Mouse (Mus musculus) thymus, postnatal 14 days (tissue): Measurements from ENCODE around the gene Cct2.
"Not testable (repeated sequence)": the region's sequence is repeated elsewhere in the genome, so short reads cannot be mapped to it uniquely, and the experiment has no call there.

Experiments used
- DNase-seq: peaks from one replicate; pipeline ENCODE4 v3.0.0; 2021

The Cct2 gene

DNA sequence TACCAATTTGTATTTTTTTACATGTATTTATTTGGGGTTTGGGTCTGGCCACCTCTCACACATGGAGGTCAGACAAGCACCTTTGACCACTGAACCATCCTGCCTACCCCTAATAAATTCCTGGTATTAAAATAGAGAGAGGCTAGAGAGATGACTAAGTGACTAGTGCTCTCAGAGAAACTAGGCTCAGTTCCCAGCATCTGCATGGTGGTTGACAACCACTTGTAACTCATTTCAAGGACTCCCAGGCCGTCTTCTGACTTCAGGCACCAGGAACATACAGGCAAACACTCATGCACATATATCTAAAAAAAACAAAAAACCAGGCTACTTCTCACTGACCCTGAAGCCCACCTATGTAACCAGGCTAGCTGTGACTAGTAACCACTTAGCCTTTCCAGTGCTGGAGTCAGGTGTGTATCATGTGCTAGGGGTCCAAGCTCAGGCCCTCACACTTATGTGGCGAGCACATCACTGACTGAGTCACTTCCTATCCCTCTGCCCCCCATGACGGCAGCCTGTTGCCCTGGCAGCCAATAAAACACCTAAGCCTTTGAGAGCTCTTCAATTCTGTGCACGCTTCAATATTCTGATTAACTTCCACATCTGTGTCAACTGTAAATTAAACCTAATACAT lies 13.5 kb downstream of the Cct2 start:
- no peak for DNase-seq

DNA sequence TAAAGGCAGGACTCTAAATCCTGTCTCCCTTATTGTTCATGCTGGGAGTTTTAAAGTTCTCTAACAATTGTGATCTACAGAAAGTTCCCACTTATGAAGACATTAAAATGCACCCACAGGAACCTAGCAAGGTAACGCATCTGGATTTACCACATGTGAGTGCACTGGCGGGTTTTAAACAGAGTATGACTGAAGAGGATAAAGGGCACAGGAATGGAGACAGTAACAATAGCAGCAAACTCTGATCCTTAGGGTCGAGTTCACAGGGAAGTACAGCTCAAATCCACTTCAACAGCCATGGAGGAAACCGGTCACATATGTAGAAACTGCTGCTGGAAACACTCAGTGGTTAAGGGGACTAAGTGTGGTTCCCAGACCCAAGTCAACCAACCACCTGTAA lies 14.4 kb downstream of the Cct2 start:
- DNase-seq: no peak

DNA sequence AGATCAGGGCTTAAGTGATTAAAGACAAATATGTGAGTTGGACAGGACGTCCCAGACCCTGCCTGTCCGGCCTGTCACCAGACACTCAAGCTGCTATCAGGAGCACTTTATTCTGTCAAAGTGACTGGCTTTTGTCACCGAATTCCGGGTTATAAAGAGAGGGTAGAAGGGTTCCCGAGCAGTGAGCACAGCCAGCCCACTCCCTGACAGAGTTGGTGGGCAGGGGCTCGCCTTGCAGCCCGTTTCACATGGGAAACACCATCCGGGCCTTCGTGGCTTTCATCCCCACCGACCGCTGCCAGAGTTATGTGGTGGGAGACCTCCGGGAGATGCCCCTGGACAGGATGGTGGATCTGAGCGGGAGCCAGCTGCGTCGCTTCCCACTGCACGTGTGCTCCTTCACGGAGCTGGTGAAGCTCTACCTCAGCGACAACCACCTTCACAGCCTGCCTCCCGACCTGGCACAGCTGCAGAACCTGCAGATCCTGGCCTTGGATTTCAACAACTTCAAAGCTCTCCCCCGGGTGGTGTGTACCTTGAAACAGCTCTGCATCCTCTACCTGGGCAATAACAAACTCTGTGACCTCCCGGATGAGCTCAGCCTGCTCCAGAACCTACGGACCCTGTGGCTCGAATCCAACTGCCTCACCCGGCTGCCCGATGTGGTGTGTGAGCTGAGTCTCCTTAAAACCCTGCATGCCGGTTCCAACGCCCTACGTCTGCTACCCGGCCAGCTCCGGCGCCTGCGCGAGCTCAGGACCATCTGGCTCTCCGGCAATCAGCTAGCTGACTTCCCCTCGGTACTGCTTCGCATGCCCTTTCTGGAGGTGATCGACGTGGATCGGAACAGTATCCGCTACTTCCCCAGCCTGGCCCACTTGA lies 18.2 kb downstream of the Cct2 start, which contains the start of gene Lrrc10:
Gene Lrrc10 (plus strand): TSS at position 167 of the 882 bp plus-strand sequence.
- DNase-seq: no peak

DNA sequence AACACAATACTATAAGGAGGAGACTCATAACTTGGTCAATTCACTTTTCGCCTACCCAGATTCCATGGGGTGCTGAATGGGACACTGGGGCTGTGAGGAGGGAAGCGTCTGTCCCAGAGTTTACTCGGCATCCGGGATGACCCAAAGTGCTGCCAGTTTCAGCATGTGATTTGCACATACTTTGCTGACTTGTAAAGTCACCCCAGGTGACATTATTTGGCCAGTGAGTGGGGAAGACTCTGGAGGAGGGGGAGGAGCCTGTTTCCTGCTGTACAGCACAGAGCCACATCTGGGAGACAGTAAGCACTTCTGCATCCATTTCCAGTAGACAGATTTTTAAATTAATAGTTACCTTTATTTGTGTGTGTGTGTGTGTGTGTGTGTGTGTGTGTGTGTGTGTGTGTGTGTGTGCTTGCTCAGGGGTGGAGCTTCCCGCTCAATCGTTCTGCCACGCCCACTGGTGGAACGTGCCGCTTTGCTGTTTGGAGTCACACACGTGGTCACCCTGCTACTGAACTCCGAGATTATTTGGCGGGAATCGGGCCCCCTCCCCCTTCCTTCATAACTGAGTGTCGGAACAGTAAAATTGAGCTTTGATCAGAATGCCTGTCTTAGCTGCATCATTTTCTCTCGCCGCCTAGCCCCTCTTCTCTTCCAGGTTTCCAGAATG lies 20.0 kb downstream of the Cct2 start:
- DNase-seq: not testable (repeated sequence)

DNA sequence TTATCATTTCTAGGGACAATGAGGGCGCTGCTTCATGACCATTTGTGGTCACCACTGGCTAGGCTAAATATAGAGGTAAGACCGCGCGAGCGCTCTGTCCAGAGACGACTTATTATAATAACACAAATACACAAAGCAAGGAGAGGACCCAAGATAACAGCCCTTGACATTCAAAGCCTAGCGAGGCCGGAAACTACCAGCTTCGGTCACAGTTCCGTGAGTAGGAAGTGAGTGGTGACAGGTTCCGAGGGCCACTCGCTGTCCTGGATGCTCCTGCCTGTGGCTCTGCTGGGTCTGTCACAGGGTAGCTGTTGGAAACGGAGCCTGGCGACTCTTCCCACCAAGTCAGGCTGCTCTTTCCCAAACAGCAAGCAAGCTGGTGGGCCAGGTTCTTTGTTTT lies 21.3 kb downstream of the Cct2 start:
- no peak for DNase-seq

DNA sequence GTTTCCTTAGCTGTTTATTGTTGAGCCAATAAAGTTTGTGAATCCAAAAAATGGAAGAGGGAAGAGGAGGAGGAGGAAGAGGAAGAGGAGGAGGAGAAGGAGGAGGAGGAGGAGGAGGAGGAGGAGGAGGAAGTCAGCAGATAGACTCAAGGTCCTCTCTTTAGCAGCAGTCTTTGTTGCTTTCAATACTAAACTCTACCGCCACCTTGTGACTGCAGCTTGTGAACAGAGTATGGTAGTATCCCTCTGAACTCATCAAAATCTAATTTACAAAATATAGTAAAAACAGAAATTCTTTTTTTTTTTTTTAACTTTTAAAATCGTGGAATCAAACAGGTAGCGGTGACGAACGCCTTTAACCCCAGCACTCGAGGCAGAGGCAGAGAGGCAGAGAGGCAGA lies 23.3 kb downstream of the Cct2 start:
- no peak for DNase-seq

DNA sequence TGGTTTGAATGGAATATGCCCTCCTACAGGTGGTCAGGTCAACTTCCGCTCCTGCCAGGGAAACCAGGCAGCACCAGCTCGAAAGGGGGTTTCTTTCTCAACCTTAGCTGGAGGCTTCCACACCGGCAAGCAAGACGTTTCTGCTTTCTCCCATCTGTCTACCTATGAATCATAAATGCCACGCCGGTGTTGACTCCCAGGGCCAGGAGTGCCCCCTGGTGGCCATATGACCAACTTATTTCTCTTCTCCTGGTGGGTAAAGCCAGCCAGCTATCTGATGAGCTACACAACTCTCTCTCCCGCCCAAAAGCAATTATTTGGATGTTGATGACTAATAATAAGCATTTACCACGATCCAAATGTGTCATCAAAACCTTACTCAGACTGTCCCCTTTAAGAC lies 29.8 kb downstream of the Cct2 start:
- peak; percentile 82 for DNase-seq

DNA sequence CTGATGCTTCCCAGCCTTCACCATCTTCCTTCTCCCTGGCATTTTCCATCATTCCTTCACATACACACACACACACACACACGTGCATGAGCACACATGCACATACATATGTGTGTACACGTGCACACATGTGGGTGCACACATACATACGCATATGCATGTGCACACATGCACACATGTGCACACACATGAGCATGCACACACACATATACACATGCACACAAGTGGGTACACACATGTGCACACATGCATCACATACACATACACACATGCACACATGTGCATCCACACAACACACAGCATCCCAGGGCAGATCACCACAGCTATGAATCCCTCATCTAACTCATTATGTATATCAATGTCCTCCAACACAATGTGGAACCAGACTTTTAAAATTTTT lies 32.5 kb downstream of the Cct2 start:
- DNase-seq: no peak

DNA sequence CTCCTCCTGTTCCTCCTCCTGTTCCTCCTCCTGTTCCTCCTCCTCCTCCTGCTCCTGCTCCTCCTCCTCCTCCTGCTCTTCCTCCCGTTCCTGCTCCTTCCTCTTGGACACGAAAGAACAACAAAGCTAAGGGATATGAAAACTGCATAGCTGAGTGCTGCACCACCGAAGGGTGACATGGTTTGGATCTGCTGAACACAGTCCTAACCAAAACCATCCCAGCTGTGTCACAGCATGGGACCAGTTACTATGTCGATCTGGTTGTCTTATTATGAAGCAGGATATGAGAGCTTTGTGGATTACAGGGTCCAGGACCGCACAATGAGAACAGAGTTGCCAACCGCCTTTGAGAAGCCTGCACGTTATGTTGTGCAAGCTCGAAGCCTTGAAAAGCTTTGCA lies 37.4 kb downstream of the Cct2 start:
- DNase-seq: no peak

DNA sequence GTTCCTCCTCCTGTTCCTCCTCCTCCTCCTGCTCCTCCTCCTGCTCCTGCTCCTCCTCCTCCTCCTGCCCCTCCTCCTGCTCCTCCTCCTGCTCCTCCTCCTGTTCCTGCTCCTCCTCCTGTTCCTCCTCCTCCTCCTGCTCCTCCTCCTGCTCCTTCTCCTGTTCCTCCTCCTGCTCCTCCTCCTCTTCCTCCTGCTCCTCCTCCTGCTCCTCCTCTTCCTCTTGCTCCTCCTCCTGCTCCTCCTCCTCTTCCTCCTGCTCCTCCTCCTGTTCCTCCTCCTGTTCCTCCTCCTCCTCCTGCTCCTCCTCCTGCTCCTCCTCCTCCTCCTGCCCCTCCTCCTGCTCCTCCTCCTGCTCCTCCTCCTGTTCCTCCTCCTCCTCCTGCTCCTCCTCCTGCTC lies 37.8 kb downstream of the Cct2 start:
- not testable (repeated sequence) for DNase-seq

DNA sequence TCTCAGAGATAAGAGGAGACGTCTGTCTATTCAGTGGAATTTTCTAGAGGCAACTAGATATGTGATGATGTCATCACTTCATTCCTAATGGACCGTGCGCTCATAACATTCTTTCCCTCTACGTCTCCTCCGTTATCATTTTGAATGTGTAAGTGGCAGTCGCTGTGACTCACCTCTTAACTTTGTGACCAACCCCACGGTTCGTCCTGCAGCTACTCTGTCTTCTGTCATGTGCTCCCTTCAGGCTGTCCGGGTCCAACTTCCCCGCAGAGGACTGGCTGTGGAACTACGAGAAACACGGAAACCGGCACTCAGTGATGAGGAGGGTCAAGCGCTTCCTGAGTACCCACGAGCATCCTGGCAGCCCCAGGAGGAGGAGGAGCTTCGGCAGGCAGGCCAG lies 39.9 kb downstream of the Cct2 start:
- no peak for DNase-seq

DNA sequence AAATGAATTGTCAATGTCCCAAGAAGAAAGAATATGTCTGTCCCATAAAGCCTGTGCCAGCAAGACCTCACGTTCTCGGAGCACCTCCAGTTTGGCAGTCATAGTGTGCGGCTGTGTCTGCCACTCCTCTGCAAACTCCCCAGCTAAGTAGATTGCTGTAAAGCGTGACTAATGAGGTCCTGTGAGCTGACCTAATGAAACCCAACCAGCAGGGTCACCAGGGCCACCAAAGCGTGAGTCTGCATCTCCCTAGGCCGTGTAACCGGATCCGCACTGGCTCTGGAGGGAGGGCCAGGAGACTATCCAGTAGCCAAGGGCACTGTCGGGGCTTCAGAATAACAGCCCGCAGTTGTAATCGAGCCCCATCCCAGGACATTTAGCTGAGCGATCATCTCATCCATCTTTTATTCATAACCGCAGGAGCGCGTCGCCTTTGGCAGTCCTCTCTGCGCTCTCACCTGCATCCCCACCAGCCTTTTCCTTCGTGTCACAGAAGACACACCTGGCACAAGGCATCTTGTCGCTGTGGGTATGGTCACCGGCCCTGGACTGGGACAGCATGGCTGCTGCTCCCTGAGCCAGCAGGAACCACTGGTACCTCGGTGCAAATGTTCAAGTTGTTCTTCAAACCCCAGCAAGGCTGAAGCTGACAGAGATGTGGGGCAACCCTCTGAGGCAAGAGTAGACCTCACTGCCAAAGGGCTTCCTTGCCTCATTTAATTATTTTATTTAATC lies 42.4 kb downstream of the Cct2 start:
- DNase-seq: no peak

DNA sequence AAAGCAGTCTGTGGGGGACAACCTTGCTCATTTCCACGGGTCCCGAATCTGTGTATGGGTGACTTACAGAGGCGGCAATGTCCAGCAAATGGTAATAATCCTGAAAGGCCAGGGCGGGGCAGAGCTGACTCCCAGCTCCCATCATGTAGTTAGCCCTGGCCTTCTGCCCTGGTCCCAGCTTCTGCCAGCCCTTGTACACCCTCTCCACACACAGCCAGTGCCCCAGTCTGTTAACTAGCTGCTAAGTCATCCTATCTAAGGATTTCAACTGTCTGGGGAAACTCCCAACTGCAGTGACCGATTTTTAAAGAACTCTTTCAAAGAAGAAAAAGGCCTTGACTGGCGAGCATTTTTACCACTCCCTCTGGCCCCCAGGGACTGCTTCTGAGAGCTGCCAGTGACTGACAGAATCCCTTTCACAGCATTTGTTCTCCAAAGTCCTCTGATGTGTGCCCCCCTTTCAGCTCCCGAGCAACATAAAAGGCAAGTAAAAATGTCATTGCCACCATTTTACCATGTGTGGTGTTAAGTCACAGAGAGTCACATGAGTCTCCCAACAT lies 45.3 kb downstream of the Cct2 start:
- no peak for DNase-seq

DNA sequence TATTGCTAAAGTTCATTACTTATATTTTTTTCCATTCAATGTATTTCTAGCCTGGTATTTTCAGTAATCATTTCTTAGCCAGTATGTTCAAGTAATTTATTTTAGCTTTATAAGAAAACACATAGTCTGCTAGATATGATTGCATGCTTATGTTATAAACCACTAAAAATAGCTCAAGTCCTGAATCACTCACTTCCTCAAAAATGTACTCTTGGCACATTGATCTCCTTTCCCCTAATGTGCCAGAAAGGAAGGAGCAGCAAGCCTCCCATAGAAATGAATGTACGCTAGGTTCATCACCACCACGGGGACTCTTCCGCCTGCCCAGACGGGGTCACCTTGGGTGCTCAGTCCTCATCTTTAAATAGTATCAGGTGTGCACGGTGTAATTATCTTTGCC lies 49.0 kb downstream of the Cct2 start:
- no peak for DNase-seq

DNA sequence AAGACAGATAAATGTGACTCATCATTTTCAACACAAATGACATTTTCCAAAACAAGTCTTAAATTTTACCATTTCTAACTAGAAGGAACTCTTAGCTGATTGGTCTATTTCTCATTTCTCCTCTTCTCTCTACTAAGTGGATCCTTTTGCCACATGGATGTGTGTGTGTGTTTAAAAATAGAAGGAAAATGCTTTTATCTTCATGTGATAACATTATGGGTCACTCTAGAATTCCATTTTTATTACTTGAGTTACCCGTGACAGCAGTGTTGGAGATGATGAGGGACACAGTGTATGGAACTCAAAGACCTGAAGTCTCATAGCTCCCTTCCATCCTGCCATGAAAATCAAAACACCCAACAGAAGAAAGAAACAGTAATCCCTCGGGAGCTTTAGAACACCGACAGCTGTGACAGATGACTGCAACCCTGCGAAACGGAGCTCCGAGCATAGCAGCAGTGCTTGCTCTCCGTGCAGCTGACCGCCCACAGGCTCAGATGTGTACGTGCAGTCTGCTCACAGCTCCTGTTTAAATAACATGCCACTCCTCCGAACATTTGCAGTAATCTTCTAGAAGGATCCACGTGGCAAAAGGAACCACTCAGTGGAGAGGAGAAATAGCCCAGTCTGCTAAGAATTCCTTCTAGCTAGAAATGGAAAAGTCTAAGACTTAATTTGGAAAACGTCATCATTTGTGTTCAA lies 49.8 kb downstream of the Cct2 start:
- no peak for DNase-seq

DNA sequence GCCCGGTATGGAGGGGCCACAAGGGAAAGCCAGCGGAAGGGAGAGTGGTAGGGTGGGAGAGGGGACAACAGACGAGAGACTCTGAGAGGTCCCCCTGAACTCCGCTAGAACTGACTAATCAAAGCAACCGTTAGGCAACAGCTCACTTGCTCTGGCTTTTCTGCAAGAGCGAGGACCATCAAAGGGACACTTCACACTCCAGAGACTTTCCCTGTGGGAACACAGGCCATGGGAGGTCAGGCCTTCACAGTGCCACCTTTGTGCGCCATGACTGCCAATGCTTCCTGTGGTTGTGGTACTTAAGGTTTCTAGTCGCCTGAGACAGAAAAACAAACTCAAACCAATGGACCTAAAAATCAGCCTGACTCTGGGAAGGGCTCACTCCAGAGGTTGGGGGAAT lies 52.6 kb downstream of the Cct2 start:
- DNase-seq: no peak

DNA sequence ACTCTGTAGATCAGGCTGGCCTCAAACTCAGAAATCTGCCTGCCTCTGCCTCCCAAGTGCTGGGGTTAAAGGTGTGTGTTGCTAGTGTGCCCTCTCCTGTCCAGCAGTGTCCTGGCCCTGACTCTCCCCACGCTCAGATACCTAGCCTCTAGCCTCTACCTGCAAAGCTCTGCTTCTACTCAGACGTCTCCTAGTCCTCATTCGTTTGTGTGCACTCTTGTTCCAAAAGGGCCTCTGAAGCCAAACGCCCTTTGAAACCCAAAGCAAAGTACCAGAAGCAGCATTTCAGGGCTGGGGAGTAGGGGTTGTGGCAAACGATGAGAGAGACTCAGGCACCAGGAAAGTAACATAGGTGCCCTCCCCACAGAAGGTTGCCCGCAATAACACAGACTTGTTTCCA lies 53.9 kb downstream of the Cct2 start:
- no peak for DNase-seq

DNA sequence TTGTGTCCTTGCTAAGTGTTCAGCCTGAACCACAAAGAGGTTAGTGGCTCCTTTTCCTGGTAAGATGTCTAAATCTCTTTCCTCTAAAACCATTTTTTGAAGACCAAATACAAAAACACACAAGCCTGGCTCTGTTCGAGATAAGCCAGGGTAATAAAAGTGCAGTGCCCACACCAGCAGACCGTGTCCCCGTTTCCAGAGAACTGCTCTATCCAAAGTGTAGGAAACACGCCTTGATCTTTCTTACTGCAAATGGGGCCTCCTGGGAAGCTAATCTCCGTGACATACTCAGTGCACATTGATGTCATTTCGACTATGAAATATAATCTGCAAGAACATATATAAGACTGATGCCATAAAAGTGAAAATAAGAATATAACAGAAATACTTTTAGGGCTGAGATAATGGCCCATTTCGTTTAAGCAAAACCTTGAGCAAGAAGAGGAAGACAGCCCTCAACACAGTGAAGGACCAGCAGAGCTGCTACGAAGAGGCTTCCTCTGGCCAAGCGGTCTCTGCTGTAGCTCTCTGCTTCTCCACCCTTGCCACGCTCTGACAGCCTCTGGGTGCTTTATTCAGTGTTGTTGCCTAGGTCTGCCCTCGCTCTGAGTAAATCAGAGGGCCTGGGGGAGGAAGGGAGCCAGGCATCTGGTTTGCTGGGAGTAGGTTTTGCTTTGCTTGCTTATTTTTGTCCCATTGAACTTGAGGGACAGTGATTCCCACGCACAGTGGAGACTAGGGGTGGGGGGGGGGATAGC lies 57.7 kb downstream of the Cct2 start:
- no peak for DNase-seq

DNA sequence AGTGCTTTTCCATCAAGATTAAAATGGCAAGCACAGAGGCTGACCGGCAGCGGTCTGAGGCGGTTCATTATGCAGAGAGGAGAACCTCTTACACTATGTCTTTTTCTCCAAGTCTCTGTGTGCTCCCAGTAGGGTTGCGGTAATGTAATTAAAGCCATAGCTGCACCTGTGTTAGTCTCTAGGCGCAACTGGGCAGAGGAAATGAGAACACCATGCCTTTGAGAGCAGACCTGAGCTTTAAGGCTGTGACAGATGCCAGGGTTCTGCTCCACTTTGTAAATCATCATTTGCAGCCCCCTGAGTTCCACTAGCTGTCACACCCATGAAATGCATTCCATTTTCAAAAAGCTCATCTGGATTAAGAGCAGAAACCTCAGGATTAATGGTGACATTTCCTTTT lies 58.9 kb downstream of the Cct2 start:
- no peak for DNase-seq
